Mouse (Mus musculus) v-Abl transformed pro-B cells (cell line): ENCODE data around the gene Hnrnpf.

Experiments
- in situ Hi-C, 2 experiments: fragments of 400-800 bp; cut with MboI; formaldehyde crosslinking; loops; one replicate each; pipeline ENCODE4 v1.15.1; 2025; ENCODE audit not compliant: unreplicated experiment in 2 of 2

The Hnrnpf gene

GRCm38 (mm10) chr6:117888642-117889096 lies 11.5 kb upstream of the Hnrnpf start:
- in situ Hi-C loops = loop anchor here in 1 of 2 experiments (25.0 kb wide), 1 partner anchor 1499 kb away; no protein-coding TSS in a partner anchor

DNA sequence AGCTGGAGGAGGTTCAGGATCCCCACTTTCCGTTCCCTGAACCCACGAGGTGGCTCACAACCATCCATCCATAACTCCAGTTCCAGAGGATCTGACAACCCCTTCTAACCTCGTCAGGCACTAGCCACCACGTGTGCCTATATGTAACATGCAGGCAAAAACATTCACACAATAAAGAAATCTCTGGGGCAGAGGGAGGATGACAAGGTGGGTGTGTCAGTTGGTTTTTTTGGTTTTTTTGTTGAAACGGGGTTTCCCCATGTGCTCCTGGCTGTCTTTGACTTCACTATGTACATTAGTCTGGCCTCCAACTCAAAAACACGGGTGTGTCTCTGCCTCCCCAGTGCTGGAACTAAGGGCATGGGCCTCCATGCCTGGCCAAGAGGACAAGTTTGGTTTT lies 9.9 kb upstream of the Hnrnpf start:
- in situ Hi-C loops = loop anchor here in 1 of 2 experiments (25.0 kb wide), 1 partner anchor 1497 kb away; no protein-coding TSS in a partner anchor

- in situ Hi-C loops = loop anchor here in 1 of 2 experiments (25.0 kb wide), 1 partner anchor 1496 kb away; no protein-coding TSS in a partner anchor
Measured at GRCm38 (mm10) chr6:117891369-117892160, 8.6 kb upstream of the Hnrnpf start.

DNA sequence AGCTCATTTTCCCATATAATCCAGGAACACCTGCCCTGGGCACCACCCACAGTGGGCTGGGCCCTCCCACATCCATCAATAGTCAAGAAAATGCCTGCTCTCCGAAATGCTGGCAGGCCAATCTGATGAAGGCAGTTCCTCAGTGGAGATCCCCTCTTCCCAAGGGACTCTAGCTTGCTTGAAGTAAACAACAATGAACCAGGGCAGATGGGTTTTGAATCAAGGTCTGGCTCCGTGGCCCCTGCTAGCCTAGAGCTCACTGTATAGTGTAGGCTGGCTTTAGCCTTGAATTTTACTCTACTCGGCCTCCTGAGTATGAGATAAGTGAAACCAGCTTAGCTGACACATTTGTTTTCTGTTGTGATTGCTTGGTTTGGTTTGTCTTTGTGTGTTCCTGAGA lies 7.7 kb upstream of the Hnrnpf start:
- in situ Hi-C loops = loop anchor here in 1 of 2 experiments (25.0 kb wide), 1 partner anchor 1495 kb away; no protein-coding TSS in a partner anchor

DNA sequence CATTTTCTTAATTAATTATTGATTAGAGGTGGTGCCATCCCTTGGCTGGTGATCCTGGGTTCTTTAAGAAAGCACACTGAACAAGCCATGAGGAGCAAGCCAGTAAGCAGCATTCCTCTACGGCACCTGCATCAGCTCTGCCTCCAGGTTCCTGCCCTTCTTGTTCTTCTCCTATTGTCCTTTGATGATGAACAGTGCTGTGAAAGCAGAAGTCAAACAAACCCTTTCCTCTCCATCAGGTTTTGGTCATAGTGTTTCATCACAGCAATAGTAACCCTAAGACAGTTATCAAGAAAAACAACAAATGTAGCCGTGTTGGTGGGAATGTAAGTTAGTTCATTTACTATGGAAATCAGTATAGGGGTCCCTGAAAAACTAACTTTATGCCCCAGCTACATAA lies 6.7 kb upstream of the Hnrnpf start:
- in situ Hi-C loops = loop anchor here in 1 of 2 experiments (25.0 kb wide), 1 partner anchor 1494 kb away; no protein-coding TSS in a partner anchor

DNA sequence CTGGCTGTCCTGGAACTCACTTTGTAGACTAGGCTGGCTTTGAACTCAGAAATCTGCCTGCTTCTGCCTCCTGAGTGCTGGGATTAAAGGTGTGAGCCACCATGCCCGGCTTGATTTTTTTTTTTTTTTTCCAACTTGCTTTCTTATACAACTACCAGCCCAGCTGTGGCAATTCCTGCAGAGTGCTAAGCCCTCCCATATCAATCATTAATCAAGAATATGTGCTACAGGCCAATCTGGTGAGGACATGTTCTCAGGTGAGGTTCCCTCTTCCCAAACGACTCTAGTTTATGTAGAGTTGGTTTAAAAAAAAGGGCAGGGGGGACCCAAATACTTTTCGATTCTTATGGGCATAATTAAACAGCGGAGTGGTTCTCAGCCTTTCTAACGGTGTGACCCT lies 2.3 kb upstream of the Hnrnpf start:
- in situ Hi-C loops = loop anchor here in 1 of 2 experiments (25.0 kb wide), 1 partner anchor 1490 kb away; no protein-coding TSS in a partner anchor

DNA sequence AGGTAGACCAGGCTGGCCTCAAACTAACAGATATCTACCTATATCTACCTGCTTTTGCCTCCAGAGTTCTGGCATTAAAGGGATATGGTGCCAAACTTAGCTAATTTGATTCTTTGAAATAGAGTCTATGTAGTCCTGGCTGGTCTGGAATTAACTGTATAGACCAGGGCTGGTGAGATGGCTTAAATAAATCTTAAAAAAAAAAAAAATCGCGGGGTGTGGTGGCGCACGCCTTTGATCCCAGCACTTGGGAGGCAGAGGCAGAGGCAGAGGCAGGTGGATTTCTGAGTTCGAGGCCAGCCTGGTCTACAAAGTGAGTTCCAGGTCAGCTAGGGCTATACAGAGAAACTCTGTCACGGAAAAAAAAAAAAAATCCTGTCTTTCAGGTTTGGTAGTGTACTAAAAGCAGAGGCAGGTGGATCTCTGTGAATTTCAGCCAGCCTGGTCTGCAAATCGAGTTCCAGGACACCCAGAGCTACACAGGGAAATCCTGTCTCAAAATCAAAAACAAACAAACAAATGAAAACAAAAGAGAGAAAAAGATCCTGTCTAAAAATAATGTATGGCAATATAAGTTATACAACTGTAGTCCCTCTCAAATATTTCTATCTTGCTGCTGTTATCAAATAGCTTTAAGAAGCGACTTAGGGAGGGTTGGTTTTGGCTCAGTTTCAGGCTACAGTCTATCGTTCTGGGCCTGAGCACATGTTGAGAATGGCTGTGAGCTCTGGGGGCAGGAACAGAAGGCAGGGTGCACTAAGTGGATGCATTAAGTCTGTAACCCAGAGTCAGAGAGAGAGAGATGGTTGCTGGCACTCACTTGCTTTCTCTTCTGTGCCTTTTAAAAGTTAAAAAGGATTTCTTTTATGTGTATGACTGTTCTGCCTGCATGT lies 1.6 kb downstream of the Hnrnpf start:
- in situ Hi-C loops = loop anchor here (10.0 to 25.0 kb wide), 2 partner anchors 1227 to 1486 kb away; partner anchors contain the start of gene Rassf4 (in 1 of the 2)

- in situ Hi-C loops = loop anchor here (10.0 to 25.0 kb wide), 2 partner anchors 1228 to 1485 kb away; partner anchors contain the start of gene Rassf4 (in 1 of the 2)
Measured at GRCm38 (mm10) chr6:117902556-117902955, 2.4 kb downstream of the Hnrnpf start.

GRCm38 (mm10) chr6:117903836-117904235 lies 3.7 kb downstream of the Hnrnpf start:
- in situ Hi-C loops = loop anchor here (10.0 to 25.0 kb wide), 2 partner anchors 1229 to 1483 kb away; partner anchors contain the start of gene Rassf4 (in 1 of the 2)

DNA sequence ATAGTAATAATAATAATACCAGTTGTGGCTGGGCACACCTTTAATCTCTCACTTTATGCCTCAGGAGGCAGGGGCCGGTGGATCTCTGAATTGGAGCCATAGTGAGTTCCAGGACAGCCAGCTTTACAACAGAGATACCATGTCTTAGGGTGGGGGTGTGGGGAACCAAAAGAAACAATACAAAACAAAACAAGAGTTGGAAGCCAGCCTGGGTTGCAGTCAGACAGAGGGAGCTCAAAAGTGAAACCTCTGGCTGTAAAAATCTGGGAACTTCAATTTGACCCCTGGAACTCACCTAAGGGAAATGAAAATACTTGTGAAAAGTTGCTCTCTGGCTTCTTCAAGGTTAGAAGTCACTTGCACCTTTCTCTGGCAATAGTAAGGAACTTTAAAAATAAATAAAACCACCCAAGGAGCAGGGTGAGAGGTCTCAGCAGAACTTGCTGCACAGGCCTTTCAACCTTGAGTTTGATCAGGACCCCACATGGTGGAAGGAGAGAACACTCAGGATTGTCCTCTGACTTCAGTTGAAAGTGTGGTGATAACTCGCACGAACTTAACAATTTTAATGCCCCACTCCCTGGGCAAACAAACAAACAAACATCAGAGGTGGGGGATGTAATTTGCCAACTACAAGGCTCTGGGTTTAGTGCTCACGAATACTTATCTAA lies 5.3 kb downstream of the Hnrnpf start:
- in situ Hi-C loops = loop anchor here (10.0 to 25.0 kb wide), 2 partner anchors 1231 to 1482 kb away; partner anchors contain the start of gene Rassf4 (in 1 of the 2)

GRCm38 (mm10) chr6:117906015-117906531 lies 5.9 kb downstream of the Hnrnpf start:
- in situ Hi-C loops = loop anchor here (10.0 to 25.0 kb wide), 2 partner anchors 1231 to 1481 kb away; partner anchors contain the start of gene Rassf4 (in 1 of the 2)

DNA sequence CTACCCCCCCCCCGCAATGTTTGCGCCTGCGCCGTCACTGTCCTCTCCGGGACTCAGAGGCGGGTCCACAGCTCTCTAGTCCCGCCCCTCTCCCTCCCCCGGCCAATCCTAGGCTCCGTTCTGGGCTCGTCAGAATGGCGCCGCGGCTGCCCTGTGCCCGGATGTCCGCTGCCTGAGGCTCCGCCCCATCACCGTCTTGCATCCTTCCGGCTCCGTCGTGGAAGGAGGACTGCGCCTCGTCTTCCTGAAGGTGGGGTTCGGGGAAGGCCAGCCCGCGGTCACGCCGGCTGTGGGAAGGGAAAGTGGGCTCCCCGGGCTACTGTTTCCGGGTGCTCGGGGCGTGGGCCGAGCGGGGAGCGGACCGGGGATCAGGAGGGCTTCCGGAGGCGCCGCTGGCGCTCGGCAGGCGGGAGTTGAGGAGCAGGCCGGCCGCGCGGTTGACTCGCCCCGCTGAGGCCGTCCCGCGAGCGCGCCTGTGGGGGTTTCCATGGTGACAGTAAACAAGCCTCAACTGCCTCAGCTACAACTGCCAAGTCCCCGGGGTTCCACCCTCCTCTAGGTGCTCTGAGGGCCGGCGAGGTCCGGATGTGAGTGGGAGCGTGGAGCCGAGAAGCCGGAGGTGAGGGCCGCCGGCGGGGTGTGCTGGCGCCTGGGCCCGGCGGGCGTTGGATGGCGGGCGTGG lies 6.6 kb downstream of the Hnrnpf start:
- in situ Hi-C loops = loop anchor here (10.0 to 25.0 kb wide), 2 partner anchors 1232 to 1481 kb away; partner anchors contain the start of gene Rassf4 (in 1 of the 2)

GRCm38 (mm10) chr6:117907301-117907978 lies 7.3 kb downstream of the Hnrnpf start:
- in situ Hi-C loops = loop anchor here (10.0 to 25.0 kb wide), 2 partner anchors 1233 to 1480 kb away; partner anchors contain the start of gene Rassf4 (in 1 of the 2)

- in situ Hi-C loops = loop anchor here (10.0 to 25.0 kb wide), 2 partner anchors 1233 to 1479 kb away; partner anchors contain the start of gene Rassf4 (in 1 of the 2)
Measured at GRCm38 (mm10) chr6:117907979-117908355, 7.8 kb downstream of the Hnrnpf start.

- in situ Hi-C loops = loop anchor here (10.0 to 25.0 kb wide), 2 partner anchors 1234 to 1479 kb away; partner anchors contain the start of gene Rassf4 (in 1 of the 2)
Measured at GRCm38 (mm10) chr6:117908424-117908900, 8.3 kb downstream of the Hnrnpf start.

- in situ Hi-C loops = loop anchor here in 1 of 2 experiments (25.0 kb wide), 1 partner anchor 1477 kb away; no protein-coding TSS in a partner anchor
Measured at GRCm38 (mm10) chr6:117910120-117910661, 10.1 kb downstream of the Hnrnpf start.

DNA sequence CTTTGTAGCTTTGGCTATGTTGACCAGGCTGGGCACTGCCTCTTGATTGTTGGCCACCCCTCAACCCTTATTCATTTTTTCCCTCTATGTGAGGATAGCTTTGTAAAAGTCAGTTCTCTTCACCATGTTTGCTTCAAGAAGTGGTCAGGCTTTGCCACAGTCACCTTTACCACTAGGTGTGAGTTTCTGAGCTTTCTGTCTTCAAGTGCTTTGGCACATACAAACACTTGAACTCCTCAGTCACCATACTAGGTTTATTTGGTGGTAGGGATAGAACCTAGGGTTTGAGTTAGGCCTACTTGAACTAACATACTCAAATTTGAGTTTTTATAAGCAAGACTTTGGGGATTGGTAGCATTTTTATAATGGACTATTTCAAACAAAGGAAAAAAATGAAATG lies 14.4 kb downstream of the Hnrnpf start:
- in situ Hi-C loops = loop anchor here in 1 of 2 experiments (25.0 kb wide), 1 partner anchor 1473 kb away; no protein-coding TSS in a partner anchor
